Mouse (Mus musculus): ENCODE results near the gene Kcnrg. TPM values are rescaled to one million over a fixed set of nuclear protein-coding genes. Genes with fewer than 3 reads are reported as not detected.
"Not testable (repeated sequence)": the region's sequence is repeated elsewhere in the genome, so short reads cannot be mapped to it uniquely, and the experiment has no call there.

Kcnrg gene
- 0.29 TPM in 2 replicates for polyA plus RNA-seq (2015; fragmentation: Nextera tagmentation; extraction: Ambion mirVana)

GRCm38 (mm10) chr14:61607157-61607556 is at the start of gene Kcnrg:
TSS of gene Kcnrg (plus strand) at chr14:61607457.
- no peaks in the 10 kb centered on the region for H3K9me3 ChIP-seq (ENCODE audit: control insufficient read depth, low read length)
- 85% methylated on average over 3 of the region's 3 CpGs for WGBS
- H3K27ac ChIP-seq (replicated peaks) = no peak within 1 kb of the TSS
- H3K4me2 ChIP-seq (replicated peaks; ENCODE audit: low read depth) = no peak within 1 kb of the TSS
- DNase-seq (ENCODE audit: low spot score) (no peak), ATAC-seq (ENCODE audit: low FRiP score, low TSS enrichment) (no peak)
- H3K9ac ChIP-seq (ENCODE audit: low read length) = no peak within 1 kb of the TSS
- H3K4me1 ChIP-seq (replicated peaks; ENCODE audit: control insufficient read depth, insufficient read depth) = no peaks in the 10 kb centered on the region
- H3K4me3 ChIP-seq (ENCODE audit: low read depth, low read length) = no peak within 1 kb of the TSS
- H3K36me3 ChIP-seq (ENCODE audit: control insufficient read depth, insufficient read depth, low read length) = no peaks in the 10 kb centered on the region; the same call in 1 of the 2 replicates
- no peaks in the 10 kb centered on the region for H3K27me3 ChIP-seq (ENCODE audit: control insufficient read depth, insufficient read depth, low read length)
- TF ChIP-seq EP300 (optimal IDR thresholded peaks at IDR 0.05) (no peak), CTCF (IDR thresholded peaks at IDR 0.05; ENCODE audit: low read depth) (no peak)

GRCm38 (mm10) chr14:61558901-61559300 is 48.4 kb upstream of the Kcnrg start:
- no peaks in the 10 kb centered on the region for H3K9me3 ChIP-seq (ENCODE audit: control insufficient read depth, low read length)
- no peaks in the 10 kb centered on the region for H3K27me3 ChIP-seq (ENCODE audit: control insufficient read depth, insufficient read depth, low read length)
- peak overlapping the region; percentile 49 for H3K27ac ChIP-seq (replicated peaks)
- H3K4me2 ChIP-seq (replicated peaks; ENCODE audit: low read depth) = no peak overlapping the region
- TF ChIP-seq CTCF (IDR thresholded peaks at IDR 0.05; ENCODE audit: low read depth) (no peak), EP300 (optimal IDR thresholded peaks at IDR 0.05) (no peak)
- no peaks in the 10 kb centered on the region for H3K4me1 ChIP-seq (replicated peaks; ENCODE audit: control insufficient read depth, insufficient read depth)
- 57% methylated on average over 6 of the region's 6 CpGs for WGBS
- H3K36me3 ChIP-seq (ENCODE audit: control insufficient read depth, insufficient read depth, low read length) = no peaks in the 10 kb centered on the region
- DNase-seq (ENCODE audit: low spot score) = peak; percentile 67
- peak; percentile 38; the same call in 1 of the 2 replicates for ATAC-seq (ENCODE audit: low FRiP score, low TSS enrichment)
- no peak overlapping the region for H3K9ac ChIP-seq (ENCODE audit: low read length)
- no peak overlapping the region for H3K4me3 ChIP-seq (ENCODE audit: low read depth, low read length)

GRCm38 (mm10) chr14:61559856-61560255 is 47.4 kb upstream of the Kcnrg start:
- no peaks in the 10 kb centered on the region for H3K9me3 ChIP-seq (ENCODE audit: control insufficient read depth, low read length)
- TF ChIP-seq EP300 (optimal IDR thresholded peaks at IDR 0.05) (no peak), CTCF (IDR thresholded peaks at IDR 0.05; ENCODE audit: low read depth) (no peak)
- H3K9ac ChIP-seq (ENCODE audit: low read length) = no peak overlapping the region
- 30% methylated on average over 3 of the region's 3 CpGs for WGBS
- H3K27me3 ChIP-seq (ENCODE audit: control insufficient read depth, insufficient read depth, low read length) = no peaks in the 10 kb centered on the region
- H3K4me1 ChIP-seq (replicated peaks; ENCODE audit: control insufficient read depth, insufficient read depth) = no peaks in the 10 kb centered on the region
- no peak overlapping the region for H3K4me2 ChIP-seq (replicated peaks; ENCODE audit: low read depth)
- no peaks in the 10 kb centered on the region for H3K36me3 ChIP-seq (ENCODE audit: control insufficient read depth, insufficient read depth, low read length)
- H3K27ac ChIP-seq (replicated peaks) = no peak overlapping the region
- no peak overlapping the region for H3K4me3 ChIP-seq (ENCODE audit: low read depth, low read length)
- DNase-seq (ENCODE audit: low spot score) (peak; percentile 76), ATAC-seq (ENCODE audit: low FRiP score, low TSS enrichment) (peak; percentile 44)

- H3K4me2 ChIP-seq (replicated peaks; ENCODE audit: low read depth); H3K4me1 ChIP-seq (replicated peaks; ENCODE audit: control insufficient read depth, insufficient read depth); DNase-seq (ENCODE audit: low spot score); ATAC-seq (ENCODE audit: low FRiP score, low TSS enrichment); H3K4me3 ChIP-seq (ENCODE audit: low read depth, low read length); H3K27me3 ChIP-seq (ENCODE audit: control insufficient read depth, insufficient read depth, low read length); H3K36me3 ChIP-seq (ENCODE audit: control insufficient read depth, insufficient read depth, low read length); H3K9ac ChIP-seq (ENCODE audit: low read length); H3K27ac ChIP-seq (replicated peaks); H3K9me3 ChIP-seq (ENCODE audit: control insufficient read depth, low read length): not testable (repeated sequence)
- 85% methylated on average over 4 of the region's 4 CpGs for WGBS
Observed at GRCm38 (mm10) chr14:61566211-61566610, 41.0 kb upstream of the Kcnrg start.

GRCm38 (mm10) chr14:61569344-61569743 is 37.9 kb upstream of the Kcnrg start:
- Histone ChIP-seq H3K4me2 (replicated peaks; ENCODE audit: low read depth) (no peak overlapping the region), H3K27me3 (ENCODE audit: control insufficient read depth, insufficient read depth, low read length) (no peaks in the 10 kb centered on the region), H3K9ac (ENCODE audit: low read length) (no peak overlapping the region), H3K9me3 (ENCODE audit: control insufficient read depth, low read length) (no peaks in the 10 kb centered on the region), H3K27ac (replicated peaks) (no peak overlapping the region), H3K4me1 (replicated peaks; ENCODE audit: control insufficient read depth, insufficient read depth) (no peaks in the 10 kb centered on the region), H3K4me3 (ENCODE audit: low read depth, low read length) (no peak overlapping the region), H3K36me3 (ENCODE audit: control insufficient read depth, insufficient read depth, low read length) (no peaks in the 10 kb centered on the region)
- DNase-seq (ENCODE audit: low spot score) (no peak), ATAC-seq (ENCODE audit: low FRiP score, low TSS enrichment) (no peak)
- 58% methylated on average over 2 of the region's 2 CpGs for WGBS
- TF ChIP-seq EP300 (optimal IDR thresholded peaks at IDR 0.05) (no peak), CTCF (IDR thresholded peaks at IDR 0.05; ENCODE audit: low read depth) (no peak)

- Histone ChIP-seq H3K4me2 (replicated peaks; ENCODE audit: low read depth) (peak overlapping the region; percentile 31), H3K27me3 (ENCODE audit: control insufficient read depth, insufficient read depth, low read length) (no peaks in the 10 kb centered on the region), H3K9me3 (ENCODE audit: control insufficient read depth, low read length) (no peaks in the 10 kb centered on the region), H3K4me3 (ENCODE audit: low read depth, low read length) (no peak overlapping the region), H3K9ac (ENCODE audit: low read length) (no peak overlapping the region), H3K4me1 (replicated peaks; ENCODE audit: control insufficient read depth, insufficient read depth) (no peaks in the 10 kb centered on the region), H3K36me3 (ENCODE audit: control insufficient read depth, insufficient read depth, low read length) (no peaks in the 10 kb centered on the region), H3K27ac (replicated peaks) (no peak overlapping the region)
- DNase-seq (ENCODE audit: low spot score) (peak; percentile 89), ATAC-seq (ENCODE audit: low FRiP score, low TSS enrichment) (no peak)
- 12% methylated on average over 4 of the region's 4 CpGs for WGBS
- TF ChIP-seq CTCF (IDR thresholded peaks at IDR 0.05; ENCODE audit: low read depth) (peak; percentile 96), EP300 (optimal IDR thresholded peaks at IDR 0.05) (no peak)
Observed at GRCm38 (mm10) chr14:61571366-61571765, 35.9 kb upstream of the Kcnrg start.

Data from stomach, postnatal 0 days (tissue).